Mouse (Mus musculus): ENCODE results near the gene Nr4a1. TPM values are rescaled to one million over a fixed set of nuclear protein-coding genes. Genes with fewer than 3 reads are reported as not detected.

Nr4a1 gene
- polyA plus RNA-seq, 1 experiment: 136 TPM

- H3K27ac ChIP-seq (replicated peaks; ENCODE audit: low read depth, low read length): no peak overlapping the region
- no peaks in the 10 kb centered on the region for H3K4me1 ChIP-seq (ENCODE audit: control insufficient read depth, insufficient read depth, insufficient read length, low read length)
- H3K4me3 ChIP-seq (ENCODE audit: insufficient read depth, low read depth, low read length): no peak overlapping the region
These were observed 45.5 kb downstream of the Nr4a1 start for GRCm38 (mm10) chr15:101299480-101299960.

GRCm38 (mm10) chr15:101300128-101300527, 46.1 kb downstream of the Nr4a1 start:
- H3K4me3 ChIP-seq (ENCODE audit: insufficient read depth, low read depth, low read length): no peak overlapping the region
- no peak overlapping the region for H3K27ac ChIP-seq (replicated peaks; ENCODE audit: low read depth, low read length)
- H3K4me1 ChIP-seq (ENCODE audit: control insufficient read depth, insufficient read depth, insufficient read length, low read length): no peaks in the 10 kb centered on the region

- no peaks in the 10 kb centered on the region for H3K4me1 ChIP-seq (ENCODE audit: control insufficient read depth, insufficient read depth, insufficient read length, low read length)
- H3K27ac ChIP-seq (replicated peaks; ENCODE audit: low read depth, low read length): no peak overlapping the region
- no peak overlapping the region for H3K4me3 ChIP-seq (ENCODE audit: insufficient read depth, low read depth, low read length)
These were observed 48.1 kb downstream of the Nr4a1 start for GRCm38 (mm10) chr15:101302201-101302600.

GRCm38 (mm10) chr15:101303830-101304229, 49.8 kb downstream of the Nr4a1 start:
- H3K4me3 ChIP-seq (ENCODE audit: insufficient read depth, low read depth, low read length): no peak overlapping the region
- H3K4me1 ChIP-seq (ENCODE audit: control insufficient read depth, insufficient read depth, insufficient read length, low read length): no peaks in the 10 kb centered on the region
- H3K27ac ChIP-seq (replicated peaks; ENCODE audit: low read depth, low read length): no peak overlapping the region

GRCm38 (mm10) chr15:101306459-101306858, 52.4 kb downstream of the Nr4a1 start:
- Histone ChIP-seq H3K4me3 (ENCODE audit: insufficient read depth, low read depth, low read length) (no peak overlapping the region), H3K27ac (replicated peaks; ENCODE audit: low read depth, low read length) (no peak overlapping the region), H3K4me1 (ENCODE audit: control insufficient read depth, insufficient read depth, insufficient read length, low read length) (peaks cover 9% of the 10 kb centered on the region)

GRCm38 (mm10) chr15:101308440-101309348, 54.6 kb downstream of the Nr4a1 start:
- Histone ChIP-seq H3K4me1 (ENCODE audit: control insufficient read depth, insufficient read depth, insufficient read length, low read length) (peaks cover 9% of the 10 kb centered on the region), H3K4me3 (ENCODE audit: insufficient read depth, low read depth, low read length) (no peak overlapping the region), H3K27ac (replicated peaks; ENCODE audit: low read depth, low read length) (peak overlapping the region; percentile 80)

- H3K4me3 ChIP-seq (ENCODE audit: insufficient read depth, low read depth, low read length): no peak overlapping the region
- H3K27ac ChIP-seq (replicated peaks; ENCODE audit: low read depth, low read length): peak overlapping the region; percentile 42
- peaks cover 9% of the 10 kb centered on the region for H3K4me1 ChIP-seq (ENCODE audit: control insufficient read depth, insufficient read depth, insufficient read length, low read length)
These were observed 55.4 kb downstream of the Nr4a1 start for GRCm38 (mm10) chr15:101309493-101309892.

- Histone ChIP-seq H3K4me3 (ENCODE audit: insufficient read depth, low read depth, low read length) (no peak overlapping the region), H3K27ac (replicated peaks; ENCODE audit: low read depth, low read length) (no peak overlapping the region), H3K4me1 (ENCODE audit: control insufficient read depth, insufficient read depth, insufficient read length, low read length) (peaks cover 9% of the 10 kb centered on the region)
These were observed 57.2 kb downstream of the Nr4a1 start for GRCm38 (mm10) chr15:101311087-101311770.

GRCm38 (mm10) chr15:101312006-101312405, 57.9 kb downstream of the Nr4a1 start:
- Histone ChIP-seq H3K4me3 (ENCODE audit: insufficient read depth, low read depth, low read length) (no peak overlapping the region), H3K4me1 (ENCODE audit: control insufficient read depth, insufficient read depth, insufficient read length, low read length) (peaks cover 13% of the 10 kb centered on the region), H3K27ac (replicated peaks; ENCODE audit: low read depth, low read length) (no peak overlapping the region)

GRCm38 (mm10) chr15:101315378-101315777, 61.3 kb downstream of the Nr4a1 start:
- Histone ChIP-seq H3K4me3 (ENCODE audit: insufficient read depth, low read depth, low read length) (no peak overlapping the region), H3K27ac (replicated peaks; ENCODE audit: low read depth, low read length) (no peak overlapping the region), H3K4me1 (ENCODE audit: control insufficient read depth, insufficient read depth, insufficient read length, low read length) (peaks cover 24% of the 10 kb centered on the region)

- Histone ChIP-seq H3K27ac (replicated peaks; ENCODE audit: low read depth, low read length) (no peak overlapping the region), H3K4me1 (ENCODE audit: control insufficient read depth, insufficient read depth, insufficient read length, low read length) (peaks cover 27% of the 10 kb centered on the region), H3K4me3 (ENCODE audit: insufficient read depth, low read depth, low read length) (peak overlapping the region; percentile 54)
These were observed 61.8 kb downstream of the Nr4a1 start for GRCm38 (mm10) chr15:101315832-101316231.

GRCm38 (mm10) chr15:101316279-101316912, 62.3 kb downstream of the Nr4a1 start:
- Histone ChIP-seq H3K4me3 (ENCODE audit: insufficient read depth, low read depth, low read length) (no peak overlapping the region; the same call in 1 of the 2 replicates), H3K4me1 (ENCODE audit: control insufficient read depth, insufficient read depth, insufficient read length, low read length) (peaks cover 27% of the 10 kb centered on the region), H3K27ac (replicated peaks; ENCODE audit: low read depth, low read length) (no peak overlapping the region)

- Histone ChIP-seq H3K4me1 (ENCODE audit: control insufficient read depth, insufficient read depth, insufficient read length, low read length) (peaks cover 28% of the 10 kb centered on the region), H3K27ac (replicated peaks; ENCODE audit: low read depth, low read length) (no peak overlapping the region; the same call in 1 of the 2 replicates), H3K4me3 (ENCODE audit: insufficient read depth, low read depth, low read length) (no peak overlapping the region)
These were observed 63.1 kb downstream of the Nr4a1 start for GRCm38 (mm10) chr15:101316913-101317813.

- peaks cover 31% of the 10 kb centered on the region for H3K4me1 ChIP-seq (ENCODE audit: control insufficient read depth, insufficient read depth, insufficient read length, low read length)
- H3K4me3 ChIP-seq (ENCODE audit: insufficient read depth, low read depth, low read length): no peak overlapping the region
- no peak overlapping the region; the same call in 1 of the 2 replicates for H3K27ac ChIP-seq (replicated peaks; ENCODE audit: low read depth, low read length)
These were observed 63.9 kb downstream of the Nr4a1 start for GRCm38 (mm10) chr15:101317814-101318500.
